8 mouse cellular contexts compared by ENCODE assay signal in the genomic region with DNA sequence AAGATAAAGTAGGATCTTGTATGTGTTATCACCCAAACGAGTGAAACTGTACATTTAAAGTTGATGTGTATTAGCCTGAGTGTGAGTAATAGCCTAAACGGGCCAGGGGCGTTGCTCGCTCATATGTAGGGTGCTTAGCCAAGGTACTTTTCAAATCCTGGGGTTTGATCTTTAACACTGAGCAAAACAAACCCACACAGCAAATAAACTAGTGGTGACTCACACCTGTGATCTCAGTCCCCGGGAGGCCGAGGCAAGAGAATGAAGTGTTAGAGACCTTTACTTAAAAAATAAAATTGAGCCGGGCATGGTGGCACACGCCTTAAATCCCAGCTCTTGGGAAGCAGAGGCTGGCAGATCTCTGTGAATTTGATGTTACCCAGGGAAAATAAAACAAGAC. TPM values are rescaled to one million over a fixed set of nuclear protein-coding genes. Genes with fewer than 3 reads are reported as not detected.
DNase-seq lines count a peak whose midpoint lies in the region; ATAC-seq lines count a peak whose summit lies in the region.

No protein-coding gene starts in this region.

- WGBS in limb, embryonic 15.5 days = 66% methylated on average over 8 of the region's 8 CpGs

- H3K36me3 ChIP-seq in limb, embryonic 15.5 days = peaks cover 19% of the 10 kb centered on the region

- no peaks in the 10 kb centered on the region for H3K27me3 ChIP-seq in limb, embryonic 15.5 days

- peak overlapping the region; percentile 99; the same call in 1 of the 2 replicates for H3K4me3 ChIP-seq in limb, embryonic 15.5 days

- peak; percentile 15 to 27 for DNase-seq in adrenal gland, postnatal 36 days
- DNase-seq in adrenal gland, postnatal 14 days = no peak
- peak; percentile 53 for DNase-seq in thymus, postnatal 14 days
- no peak for DNase-seq in thymus, adult 18-20 months
- no peak for DNase-seq in spleen, postnatal 4 days (ENCODE audit: low spot score in 2 of 2)
- DNase-seq in kidney, adult 11 months = no peak

- no peak overlapping the region for H3K27ac ChIP-seq in limb, embryonic 15.5 days

- ATAC-seq in limb, embryonic 15.5 days (ENCODE audit: insufficient number of reproducible peaks, low FRiP score, low TSS enrichment, low read depth) = no peak
- ATAC-seq in monocyte, adult 5-6 weeks (replicated peaks; ENCODE audit: insufficient number of reproducible peaks, low FRiP score, low TSS enrichment, poor library complexity, severe bottlenecking) = no peak

- no peaks in the 10 kb centered on the region for H3K9me3 ChIP-seq in limb, embryonic 15.5 days

- no peak overlapping the region for H3K9ac ChIP-seq in limb, embryonic 15.5 days

- 0 out of 2 replicates have a peak overlapping the region, but pooled peaks have one; percentile 49 for H3K4me2 ChIP-seq in limb, embryonic 15.5 days

- peaks cover 12% of the 10 kb centered on the region for H3K4me1 ChIP-seq in limb, embryonic 15.5 days

RNA-seq across cellular contexts. Expression of a gene that starts 0.8 kb away (rescaled TPM):
- total RNA-seq in adrenal gland, postnatal 36 days (2021) = 10 to 100 TPM; 13.7 to 15.9 TPM
- 18.9 and 19.5 TPM in 2 replicates for total RNA-seq in adrenal gland, postnatal 14 days (2021)
- 7.3 and 10.3 TPM in 2 replicates for polyA plus RNA-seq in limb, embryonic 15.5 days (2015; fragmentation: Nextera tagmentation; extraction: Ambion mirVana)
- total RNA-seq in monocyte, adult 5-6 weeks (2017) = 19.6 to 30.8 TPM (median 24.0 TPM) in 3 replicates

RNA-seq across cellular contexts. Expression of a gene that starts 22.1 kb away (rescaled TPM):
- total RNA-seq in adrenal gland, postnatal 36 days (2021) = under 1 TPM; 0.36 to 0.46 TPM
- total RNA-seq in adrenal gland, postnatal 14 days (2021) = 1.1 and 2.9 TPM in 2 replicates
- 50.1 and 56.9 TPM in 2 replicates for polyA plus RNA-seq in limb, embryonic 15.5 days (2015; fragmentation: Nextera tagmentation; extraction: Ambion mirVana)
- 0.29 TPM in 1 of 3 replicates, not detected in the others for total RNA-seq in monocyte, adult 5-6 weeks (2017)

RNA-seq across cellular contexts. Expression of a gene that starts 37.0 kb away (rescaled TPM):
- total RNA-seq in adrenal gland, postnatal 36 days (2021) = 1 to 10 TPM; 2.8 to 3.7 TPM
- 2.8 and 5.4 TPM in 2 replicates for total RNA-seq in adrenal gland, postnatal 14 days (2021)
- polyA plus RNA-seq in limb, embryonic 15.5 days (2015; fragmentation: Nextera tagmentation; extraction: Ambion mirVana) = 16.5 and 18.1 TPM in 2 replicates
- 6.1 to 15.4 TPM (median 10.2 TPM) in 3 replicates for total RNA-seq in monocyte, adult 5-6 weeks (2017)

Comparison
In these comparisons a context has a peak if more than half of its experiments do, and no peak if none do; other contexts are left out.
1. DNase-seq: peak in adrenal gland, postnatal 36 days (2 of 2) and thymus, postnatal 14 days (single experiment); none in adrenal gland, postnatal 14 days (single experiment), thymus, adult 18-20 months (0 of 2), spleen, postnatal 4 days (0 of 2) and kidney, adult 11 months (single experiment).